Mouse (Mus musculus) kidney, postnatal 14 days (tissue): Measurements from ENCODE around the gene Angptl7.

Experiments
- DNase-seq: peaks from one replicate; pipeline ENCODE4 v3.0.0; 2022; ENCODE audit warnings: mixed read lengths

Angptl7 gene

GRCm38 (mm10) chr4:148448179-148448852, 51.9 kb downstream of the Angptl7 start, which contains the start of gene Mtor:
Gene Mtor (plus strand): TSS chr4:148448611.
- peak; percentile 97 for DNase-seq
